Mouse (Mus musculus) G1E (cell line): ENCODE data around the gene Kcnk16.

Experiments
- CTCF ChIP-seq: IDR thresholded peaks from 2 replicates; pipeline ENCODE4 v1.5.1; 2012; ENCODE audit warnings: low read depth, low read length, inconsistent platforms, mixed read lengths
- GATA1 ChIP-seq: IDR thresholded peaks from 2 replicates; pipeline ENCODE4 v1.6.1; 2012; ENCODE audit warnings: borderline replicate concordance, low read length, inconsistent platforms, mixed read lengths
- GATA2 ChIP-seq: IDR thresholded peaks from 2 replicates; pipeline ENCODE4 v1.6.1; 2012; ENCODE audit warnings: low read depth, low read length, inconsistent platforms, borderline replicate concordance
- POLR2AphosphoS5 ChIP-seq: IDR thresholded peaks from 2 replicates; pipeline ENCODE4 v1.6.1; 2012; ENCODE audit warnings: low read depth, low read length, inconsistent platforms; ENCODE audit not compliant: insufficient replicate concordance
- TAL1 ChIP-seq: conservative IDR thresholded peaks from 2 replicates; pipeline ENCODE4 v1.6.1; 2012; ENCODE audit warnings: low read depth, low read length, inconsistent platforms, mixed read lengths

DNA sequence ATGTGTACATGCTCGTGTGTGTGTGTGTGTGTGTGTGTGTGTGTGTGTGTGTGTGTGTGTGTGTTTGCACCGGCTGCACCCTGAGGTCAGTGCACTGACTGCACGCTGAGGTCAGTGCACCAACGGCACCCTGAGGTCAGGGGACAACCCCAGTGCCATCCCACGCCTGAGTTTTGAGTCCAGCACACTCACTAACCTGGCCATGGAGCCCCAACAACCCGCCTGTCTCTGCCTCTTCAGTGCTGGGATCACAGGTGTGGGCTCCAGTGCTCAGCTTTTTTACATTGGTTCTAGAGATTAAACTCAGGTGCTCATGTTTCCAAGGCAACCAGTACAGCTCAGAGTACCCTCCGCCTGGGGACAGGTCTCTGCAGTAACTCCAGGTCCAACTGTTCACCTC lies 42.5 kb downstream of the Kcnk16 start:
- no peak for TF ChIP-seq POLR2AphosphoS5
- no peak for TF ChIP-seq CTCF
- TF ChIP-seq GATA1 = no peak
- TF ChIP-seq TAL1 = no peak
- TF ChIP-seq GATA2 = no peak
